Mouse (Mus musculus) adipocyte (in vitro differentiated cells): ENCODE measurements around the gene Guca1a.
A peak's percentile ranks its signal among the peaks of the same experiment; 100 is the strongest.
"Not testable (repeated sequence)": the region's sequence is repeated elsewhere in the genome, so short reads cannot be mapped to it uniquely, and the experiment has no call there.

Source experiments
- DNase-seq: peaks from one replicate; pipeline ENCODE4 v3.0.0-alpha.2; 2016; ENCODE audit warnings: low spot score

Guca1a gene

GRCm38 (mm10) chr17:47400451-47400850 lies at the start of gene Guca1a:
Gene Guca1a (minus strand): TSS chr17:47400584.
- DNase-seq, result no peak

- DNase-seq, result no peak
These were observed 49.0 kb upstream of the Guca1a start for GRCm38 (mm10) chr17:47449432-47449831.

GRCm38 (mm10) chr17:47448523-47449372 lies 48.4 kb upstream of the Guca1a start:
- DNase-seq, result no peak

- DNase-seq, result no peak
These were observed 46.2 kb upstream of the Guca1a start for GRCm38 (mm10) chr17:47446561-47446960.

GRCm38 (mm10) chr17:47446025-47446424 lies 45.6 kb upstream of the Guca1a start:
- DNase-seq, result no peak

GRCm38 (mm10) chr17:47445518-47445917 lies 45.1 kb upstream of the Guca1a start:
- DNase-seq, result no peak

- no peak for DNase-seq
These were observed 43.7 kb upstream of the Guca1a start for GRCm38 (mm10) chr17:47444113-47444512.

- no peak for DNase-seq
These were observed 41.9 kb upstream of the Guca1a start for GRCm38 (mm10) chr17:47442271-47442670.

GRCm38 (mm10) chr17:47441296-47442051 lies 41.1 kb upstream of the Guca1a start:
- no peak for DNase-seq

GRCm38 (mm10) chr17:47440359-47440890 lies 40.0 kb upstream of the Guca1a start:
- no peak for DNase-seq

- no peak for DNase-seq
These were observed 39.1 kb upstream of the Guca1a start for GRCm38 (mm10) chr17:47439396-47440028.

GRCm38 (mm10) chr17:47438611-47439010 lies 38.2 kb upstream of the Guca1a start:
- no peak for DNase-seq

- no peak for DNase-seq
These were observed 36.6 kb upstream of the Guca1a start, which contains the start of gene 1700001C19Rik for GRCm38 (mm10) chr17:47436907-47437547. Gene 1700001C19Rik (minus strand): TSS chr17:47437376.

- no peak for DNase-seq
These were observed 35.9 kb upstream of the Guca1a start, which contains the start of gene AI661453 for GRCm38 (mm10) chr17:47436156-47436906. Gene AI661453 (plus strand): TSS chr17:47436615.

- DNase-seq, result no peak
These were observed 30.4 kb upstream of the Guca1a start for GRCm38 (mm10) chr17:47430815-47431214.

- peak; percentile 15 for DNase-seq
These were observed 28.5 kb upstream of the Guca1a start for GRCm38 (mm10) chr17:47428831-47429304.

- DNase-seq, result no peak
These were observed 26.9 kb upstream of the Guca1a start for GRCm38 (mm10) chr17:47427316-47427715.

GRCm38 (mm10) chr17:47424186-47424585 lies 23.8 kb upstream of the Guca1a start:
- DNase-seq, result no peak

GRCm38 (mm10) chr17:47422616-47423015 lies 22.2 kb upstream of the Guca1a start:
- DNase-seq, result not testable (repeated sequence)

GRCm38 (mm10) chr17:47421566-47421965 lies 21.2 kb upstream of the Guca1a start:
- no peak for DNase-seq

- no peak for DNase-seq
These were observed 19.8 kb upstream of the Guca1a start for GRCm38 (mm10) chr17:47420195-47420594.
